Comparison of ENCODE assay signal across 8 mouse cellular contexts in the genomic region with DNA sequence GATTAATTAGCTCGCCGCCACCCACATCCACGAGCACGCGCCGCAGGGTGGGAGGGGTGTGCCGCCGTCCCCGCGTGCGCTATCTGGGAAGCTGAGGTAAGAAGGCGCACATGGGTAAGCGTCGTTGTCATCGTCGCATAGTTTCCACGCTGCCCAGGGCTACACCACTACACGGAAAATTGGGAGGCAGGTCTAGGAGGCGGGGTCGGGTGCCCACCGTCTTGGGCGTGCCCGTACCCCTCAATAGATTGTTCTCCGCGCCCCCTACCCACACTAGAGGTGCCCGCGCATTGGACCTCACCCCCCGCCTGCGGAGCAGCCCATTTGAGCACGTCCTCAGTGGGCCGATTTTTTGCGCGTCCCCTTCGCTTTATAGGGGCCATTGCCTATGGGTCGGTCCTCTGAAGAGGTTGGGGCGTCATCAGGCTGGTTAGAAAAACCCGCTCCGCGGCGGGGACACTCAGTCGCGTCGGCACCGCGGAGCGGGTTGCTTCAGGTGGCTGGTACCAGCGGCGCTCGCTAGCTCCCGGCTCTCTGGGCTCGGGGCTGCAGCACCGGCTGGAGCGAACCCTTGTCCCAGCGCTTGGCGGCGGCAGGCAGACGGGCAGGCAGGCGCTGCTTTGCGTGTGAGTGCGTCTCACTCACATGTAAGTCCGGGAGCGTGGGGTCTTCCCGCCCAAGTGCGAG. TPM values are rescaled to one million over a fixed set of nuclear protein-coding genes. Genes with fewer than 3 reads are reported as not detected.
DNase-seq lines count a peak whose midpoint lies in the region; ATAC-seq lines count a peak whose summit lies in the region.

No protein-coding gene starts in this region.

- no peaks in the 10 kb centered on the region for H3K27me3 ChIP-seq in kidney, embryonic 15.5 days
- H3K27me3 ChIP-seq in liver, embryonic 13.5 days, result no peaks in the 10 kb centered on the region
- H3K27me3 ChIP-seq in stomach, embryonic 16.5 days (ENCODE audit: control insufficient read depth, insufficient read depth, low read length), result no peaks in the 10 kb centered on the region

- WGBS in kidney, embryonic 15.5 days, result 58% methylated on average over 64 of the region's 64 CpGs
- WGBS in liver, embryonic 13.5 days (ENCODE audit: insufficient replicate concordance), result 57% methylated on average over 64 of the region's 64 CpGs
- WGBS in stomach, embryonic 16.5 days, result 52% methylated on average over 64 of the region's 64 CpGs

- H3K4me3 ChIP-seq in kidney, embryonic 15.5 days (replicated peaks), result peak overlapping the region; percentile 88
- peak overlapping the region; percentile 96 for H3K4me3 ChIP-seq in liver, embryonic 13.5 days (replicated peaks)
- peak overlapping the region; percentile 84 for H3K4me3 ChIP-seq in stomach, embryonic 16.5 days (replicated peaks; ENCODE audit: low read length)

- peak; percentile 50 for ATAC-seq in granulocyte monocyte progenitor cell, adult 5-6 weeks (replicated peaks; ENCODE audit: poor library complexity, severe bottlenecking)
- peak; percentile 28 for ATAC-seq in kidney, embryonic 15.5 days (replicated peaks; ENCODE audit: low FRiP score)
- ATAC-seq in liver, embryonic 13.5 days (ENCODE audit: low read depth), result peak; percentile 63
- ATAC-seq in stomach, embryonic 16.5 days (ENCODE audit: insufficient read depth, low FRiP score), result peak; percentile 48

- no peaks in the 10 kb centered on the region for H3K9me3 ChIP-seq in kidney, embryonic 15.5 days (replicated peaks)
- H3K9me3 ChIP-seq in liver, embryonic 13.5 days (replicated peaks), result no peaks in the 10 kb centered on the region; the same call in 1 of the 2 replicates
- no peaks in the 10 kb centered on the region for H3K9me3 ChIP-seq in stomach, embryonic 16.5 days (replicated peaks; ENCODE audit: control insufficient read depth, low read length)

- peak; percentile 78 for DNase-seq in 3T3-L1 (ENCODE audit: low read depth, low spot score)
- DNase-seq in adrenal gland, adult 18-20 months (ENCODE audit: low spot score in 2 of 2), result peak; percentile 59 to 63
- DNase-seq in embryo, embryonic 9.5 days (ENCODE audit: extremely low spot score), result peak; percentile 77
- DNase-seq in liver, embryonic 13.5 days, result peak; percentile 67
- DNase-seq in natural killer cell, adult 2 months (ENCODE audit: low spot score in 2 of 2), result peak; percentile 67 to 82

- peak overlapping the region; percentile 59 for H3K27ac ChIP-seq in kidney, embryonic 15.5 days
- H3K27ac ChIP-seq in liver, embryonic 13.5 days, result peak overlapping the region; percentile 71
- H3K27ac ChIP-seq in stomach, embryonic 16.5 days (ENCODE audit: low read length), result peak overlapping the region; percentile 64

- H3K36me3 ChIP-seq in kidney, embryonic 15.5 days, result peaks cover 4% of the 10 kb centered on the region; the same call in 1 of the 2 replicates
- 0 out of 2 replicates have a peak, but pooled peaks cover 5% of the 10 kb centered on the region for H3K36me3 ChIP-seq in liver, embryonic 13.5 days
- no peaks in the 10 kb centered on the region for H3K36me3 ChIP-seq in stomach, embryonic 16.5 days (ENCODE audit: control insufficient read depth, insufficient read depth, low read length)

- H3K4me1 ChIP-seq in kidney, embryonic 15.5 days, result peaks cover 29% of the 10 kb centered on the region
- peaks cover 40% of the 10 kb centered on the region for H3K4me1 ChIP-seq in liver, embryonic 13.5 days (replicated peaks)
- peaks cover 3% of the 10 kb centered on the region; the same call in 1 of the 2 replicates for H3K4me1 ChIP-seq in stomach, embryonic 16.5 days (ENCODE audit: control insufficient read depth, insufficient read depth, low read length)

- peak overlapping the region; percentile 61 for H3K9ac ChIP-seq in kidney, embryonic 15.5 days
- peak overlapping the region; percentile 97 for H3K9ac ChIP-seq in liver, embryonic 13.5 days
- peak overlapping the region; percentile 100 for H3K9ac ChIP-seq in stomach, embryonic 16.5 days (ENCODE audit: low read length)

- H3K4me2 ChIP-seq in kidney, embryonic 15.5 days, result peak overlapping the region; percentile 75
- peak overlapping the region; percentile 98 for H3K4me2 ChIP-seq in liver, embryonic 13.5 days
- H3K4me2 ChIP-seq in stomach, embryonic 16.5 days (ENCODE audit: low read depth, low read length), result peak overlapping the region; percentile 69

RNA-seq across cellular contexts. Expression of gene Gm20721, which starts 19.1 kb away (rescaled TPM):
- 1 to 10 TPM; 1.3 to 1.7 TPM for total RNA-seq in adrenal gland, adult 18-20 months (2021)
- not detected in 2 replicates for total RNA-seq in granulocyte monocyte progenitor cell, adult 5-6 weeks (2014; fragmentation: Nextera tagmentation)
- 1.4 and 4.7 TPM in 2 replicates for total RNA-seq in granulocyte monocyte progenitor cell, adult 5-6 weeks (2017)
- polyA plus RNA-seq in kidney, embryonic 15.5 days (2015; fragmentation: Nextera tagmentation; extraction: Ambion mirVana), result 13.1 and 15.7 TPM in 2 replicates
- polyA plus RNA-seq in liver, embryonic 13.5 days (2015; fragmentation: Nextera tagmentation; extraction: Ambion mirVana), result 36.1 and 43.2 TPM in 2 replicates
- 34.1 and 63.1 TPM in 2 replicates for polyA plus RNA-seq in stomach, embryonic 16.5 days (2015; fragmentation: Nextera tagmentation; extraction: Ambion mirVana)

RNA-seq across cellular contexts. Expression of gene Gnas, which starts 43.3 kb away (rescaled TPM):
- total RNA-seq in adrenal gland, adult 18-20 months (2021), result 1,000 to 10,000 TPM; 2,555 to 2,708 TPM
- 447 and 478 TPM in 2 replicates for total RNA-seq in granulocyte monocyte progenitor cell, adult 5-6 weeks (2014; fragmentation: Nextera tagmentation)
- 212 and 260 TPM in 2 replicates for total RNA-seq in granulocyte monocyte progenitor cell, adult 5-6 weeks (2017)
- 1,546 and 1,642 TPM in 2 replicates for polyA plus RNA-seq in kidney, embryonic 15.5 days (2015; fragmentation: Nextera tagmentation; extraction: Ambion mirVana)
- 343 and 362 TPM in 2 replicates for polyA plus RNA-seq in liver, embryonic 13.5 days (2015; fragmentation: Nextera tagmentation; extraction: Ambion mirVana)
- 581 and 721 TPM in 2 replicates for polyA plus RNA-seq in stomach, embryonic 16.5 days (2015; fragmentation: Nextera tagmentation; extraction: Ambion mirVana)

Comparison
In these comparisons a context has a peak if more than half of its experiments do, and no peak if none do; other contexts are left out.
1. Peak in every context shown above with its lines: DNase-seq, ATAC-seq, H3K4me3 ChIP-seq and H3K27ac ChIP-seq.